Mouse (Mus musculus): ENCODE data around the gene Gabrb2. TPM values are rescaled to one million over a fixed set of nuclear protein-coding genes. Genes with fewer than 3 reads are reported as not detected.

The Gabrb2 gene
- 1.9 and 2.3 TPM in 2 replicates for polyA plus RNA-seq (2015; fragmentation: Nextera tagmentation; extraction: Ambion mirVana)

DNA sequence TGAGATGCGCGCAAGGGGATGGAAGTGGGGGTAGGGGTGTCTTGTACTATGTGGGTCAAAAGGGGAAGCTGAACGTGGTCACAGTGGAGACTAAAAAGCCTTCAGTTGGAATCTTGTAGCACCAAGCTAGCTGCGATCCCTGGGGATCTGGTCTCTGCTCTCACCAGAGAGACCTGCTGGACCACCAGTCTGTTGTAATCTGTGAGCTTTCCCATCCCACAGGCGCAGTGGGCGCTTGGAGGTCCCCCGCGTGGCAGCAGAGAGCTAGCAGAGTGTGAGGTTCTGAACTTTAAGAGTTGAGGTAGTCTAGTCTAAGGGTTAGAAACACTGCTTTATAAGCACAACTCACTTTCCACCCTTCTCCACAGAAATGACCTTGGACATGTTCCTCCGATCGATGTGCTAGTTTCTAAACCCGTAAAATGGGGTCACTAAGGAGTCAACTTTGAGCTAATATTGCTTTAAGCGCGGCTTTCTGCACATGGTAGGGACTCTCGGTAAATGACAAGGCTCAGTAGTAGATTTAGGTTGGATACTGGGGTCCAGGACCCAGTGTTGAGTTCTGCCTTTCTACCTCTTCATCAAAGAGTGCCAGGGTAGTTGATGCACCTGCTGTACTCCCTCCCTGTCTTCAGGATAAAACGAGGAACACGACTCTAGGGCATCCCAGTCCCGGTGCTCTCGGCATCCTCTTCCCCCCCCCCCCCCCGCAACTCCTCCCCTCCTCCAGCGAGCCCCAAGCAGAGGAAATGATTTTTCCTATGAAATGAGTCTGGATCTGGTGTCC is at the start of gene Gabrb2:
Gene Gabrb2 (plus strand): TSS at position 762 of the 787 bp plus-strand sequence.
- WGBS: 25% methylated on average over 19 of the region's 20 CpGs
- peak within 1 kb of the TSS; percentile 96 for H3K4me2 ChIP-seq
- H3K27me3 ChIP-seq: peaks cover 21% of the 10 kb centered on the region
- peak within 1 kb of the TSS; percentile 62 for H3K9ac ChIP-seq
- no peak within 1 kb of the TSS for H3K27ac ChIP-seq
- no peaks in the 10 kb centered on the region for H3K9me3 ChIP-seq
- H3K4me3 ChIP-seq: peak within 1 kb of the TSS; percentile 51
- no peak for ATAC-seq (ENCODE audit: insufficient number of reproducible peaks, insufficient read depth, low FRiP score, low TSS enrichment, low read depth)
- H3K4me1 ChIP-seq: 0 out of 2 replicates have a peak, but pooled peaks cover 5% of the 10 kb centered on the region
- no peaks in the 10 kb centered on the region for H3K36me3 ChIP-seq

DNA sequence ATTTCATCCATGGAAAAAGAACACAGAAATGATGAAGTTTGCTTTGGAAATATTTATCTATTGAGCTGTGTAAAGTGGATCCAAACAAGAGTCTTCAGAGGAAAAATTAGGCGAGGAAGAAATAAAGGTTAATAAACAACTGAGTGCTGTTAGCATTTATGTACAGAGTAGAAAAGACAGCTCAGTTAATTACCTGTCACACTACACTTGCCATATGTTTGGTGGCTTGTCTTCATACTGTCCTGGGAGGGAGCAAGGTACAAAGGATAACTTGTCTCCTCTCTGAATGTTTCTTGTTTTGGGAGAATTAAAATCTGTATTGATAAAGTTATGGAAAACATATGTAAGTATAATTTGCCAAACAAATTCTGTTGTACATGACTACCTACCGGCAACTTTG is 40.6 kb upstream of the Gabrb2 start:
- Histone ChIP-seq H3K36me3 (no peaks in the 10 kb centered on the region), H3K27me3 (no peaks in the 10 kb centered on the region), H3K9ac (no peak overlapping the region), H3K4me1 (no peaks in the 10 kb centered on the region), H3K27ac (no peak overlapping the region), H3K4me2 (no peak overlapping the region), H3K4me3 (no peak overlapping the region), H3K9me3 (no peaks in the 10 kb centered on the region)
- 73% methylated on average over 2 of the region's 2 CpGs for whole genome bisulfite sequencing
- no peak for ATAC-seq (ENCODE audit: insufficient number of reproducible peaks, insufficient read depth, low FRiP score, low TSS enrichment, low read depth)

DNA sequence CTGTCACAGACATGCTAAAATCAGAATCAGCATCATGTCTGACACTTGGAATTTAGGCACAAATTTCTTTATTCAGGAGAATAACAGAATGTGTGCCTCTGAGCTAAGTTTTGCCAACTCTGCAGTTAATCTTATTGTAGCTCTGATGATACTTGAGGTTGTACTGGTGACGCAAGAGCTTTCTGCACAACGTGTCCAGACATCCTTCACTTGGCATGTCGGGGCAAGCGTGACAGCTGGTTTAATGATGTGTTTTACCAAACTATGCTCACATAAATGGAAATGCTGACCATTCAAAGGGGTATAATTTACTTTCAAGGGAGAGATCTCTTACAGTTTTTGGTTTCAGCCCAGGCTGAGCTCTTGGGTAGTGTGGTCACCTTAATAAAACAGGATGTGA is 33.1 kb upstream of the Gabrb2 start:
- H3K4me3 ChIP-seq: no peak overlapping the region
- no peak for ATAC-seq (ENCODE audit: insufficient number of reproducible peaks, insufficient read depth, low FRiP score, low TSS enrichment, low read depth)
- WGBS: 69% methylated on average over 4 of the region's 4 CpGs
- no peaks in the 10 kb centered on the region for H3K36me3 ChIP-seq
- no peaks in the 10 kb centered on the region for H3K4me1 ChIP-seq
- no peaks in the 10 kb centered on the region for H3K27me3 ChIP-seq
- H3K4me2 ChIP-seq: no peak overlapping the region
- H3K9me3 ChIP-seq: no peaks in the 10 kb centered on the region
- H3K27ac ChIP-seq: no peak overlapping the region
- H3K9ac ChIP-seq: no peak overlapping the region

DNA sequence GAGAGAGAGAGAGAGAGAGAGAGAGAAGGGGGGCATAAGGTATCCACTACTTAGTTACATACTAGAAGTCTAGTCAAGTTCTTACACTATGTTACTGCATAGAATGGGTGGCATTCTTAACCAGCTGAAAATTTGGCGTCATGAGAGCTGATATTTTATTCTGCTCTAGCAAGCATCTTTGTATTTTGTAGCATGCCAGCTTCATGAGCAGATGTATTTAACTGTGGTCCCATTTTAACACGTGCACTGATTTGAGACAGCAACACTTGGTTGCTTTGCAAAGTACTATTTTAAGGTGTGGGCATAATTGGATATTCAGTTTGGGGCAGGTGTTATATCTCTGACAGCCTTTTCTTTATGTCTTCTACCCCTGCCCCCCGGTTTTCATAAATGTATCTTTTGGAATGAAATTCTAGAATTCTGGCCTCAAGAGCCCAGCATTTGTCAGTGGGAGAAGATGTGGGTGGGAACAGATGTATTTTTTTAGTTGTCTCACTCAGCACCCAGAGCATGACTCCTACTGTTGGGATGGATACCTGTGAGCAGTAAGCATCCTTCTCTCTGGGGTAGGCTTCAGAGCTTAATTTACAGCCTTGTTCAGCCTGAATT is 28.8 kb upstream of the Gabrb2 start:
- Histone ChIP-seq H3K36me3 (no peaks in the 10 kb centered on the region), H3K9me3 (no peaks in the 10 kb centered on the region), H3K4me3 (no peak overlapping the region), H3K9ac (no peak overlapping the region), H3K4me1 (no peaks in the 10 kb centered on the region), H3K27me3 (no peaks in the 10 kb centered on the region), H3K27ac (no peak overlapping the region), H3K4me2 (no peak overlapping the region)
- no peak for ATAC-seq (ENCODE audit: insufficient number of reproducible peaks, insufficient read depth, low FRiP score, low TSS enrichment, low read depth)
- 69% methylated on average over 3 of the region's 3 CpGs for WGBS

DNA sequence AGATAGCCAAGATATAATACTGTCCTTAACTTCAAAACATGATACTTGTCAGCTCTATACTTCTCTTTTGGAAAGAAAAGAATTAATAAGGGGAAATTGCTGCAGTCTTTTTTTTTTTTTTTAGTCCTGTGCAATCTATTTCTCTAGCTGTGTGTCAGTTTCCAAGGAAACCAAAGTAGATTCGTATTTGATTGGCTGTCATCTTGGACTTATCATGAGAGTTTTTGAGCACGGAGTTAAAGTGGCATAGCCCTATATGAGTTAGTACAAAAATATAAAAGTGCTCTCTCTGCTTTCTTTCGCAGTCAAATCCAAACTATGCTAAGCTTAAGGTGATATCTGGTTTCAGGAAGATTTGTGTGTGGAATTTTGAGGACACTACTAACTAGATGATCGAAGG is 26.1 kb upstream of the Gabrb2 start:
- Histone ChIP-seq H3K4me2 (no peak overlapping the region), H3K4me3 (no peak overlapping the region), H3K9me3 (no peaks in the 10 kb centered on the region), H3K9ac (no peak overlapping the region), H3K27ac (no peak overlapping the region), H3K36me3 (no peaks in the 10 kb centered on the region), H3K4me1 (no peaks in the 10 kb centered on the region), H3K27me3 (no peaks in the 10 kb centered on the region)
- WGBS: 77% methylated on average over 4 of the region's 4 CpGs
- no peak for ATAC-seq (ENCODE audit: insufficient number of reproducible peaks, insufficient read depth, low FRiP score, low TSS enrichment, low read depth)

DNA sequence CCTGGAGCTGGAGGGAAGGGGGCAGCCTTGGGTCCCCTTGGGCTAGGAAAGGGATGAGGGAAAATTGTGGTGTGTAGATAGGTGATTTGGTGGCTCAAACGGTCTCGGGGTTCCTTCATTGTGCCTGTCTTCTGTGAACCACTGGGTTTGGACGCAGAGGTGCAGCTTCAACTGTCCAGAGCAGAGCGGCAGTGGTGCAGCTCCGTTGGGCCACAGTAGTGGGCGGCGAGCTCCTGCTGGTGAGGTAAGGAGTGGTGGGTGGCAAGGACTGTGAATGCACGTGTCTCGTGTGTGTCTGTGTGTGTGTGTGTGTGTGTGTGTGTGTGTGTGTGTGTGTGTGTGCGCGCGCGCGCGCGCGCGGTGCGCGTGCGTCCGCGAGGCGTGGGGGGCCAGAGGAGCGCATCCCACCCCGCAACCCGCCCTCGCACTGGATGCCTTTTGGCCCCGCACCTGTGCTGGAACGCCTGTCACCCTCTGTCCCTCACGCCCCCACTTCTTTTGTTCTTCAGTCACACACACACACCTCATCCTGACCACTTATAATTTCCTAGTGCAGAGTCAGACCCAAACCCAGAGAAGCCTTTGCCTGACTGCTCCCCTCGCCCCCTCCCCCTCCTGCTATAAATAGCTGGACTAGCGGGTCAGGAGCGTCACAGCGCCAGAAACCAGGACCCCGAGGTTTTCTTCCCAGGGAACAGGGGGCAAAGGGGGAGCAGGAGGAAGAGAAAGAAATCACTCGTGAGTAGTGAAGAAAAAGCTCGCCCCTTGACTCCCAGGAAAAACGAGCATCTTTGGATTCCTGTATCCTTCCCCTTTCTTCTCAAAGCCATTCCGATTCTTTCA is 455 bp downstream of the Gabrb2 start:
- peaks cover 21% of the 10 kb centered on the region for H3K27me3 ChIP-seq
- no peaks in the 10 kb centered on the region for H3K9me3 ChIP-seq
- peak overlapping the region; percentile 51 for H3K4me3 ChIP-seq
- H3K27ac ChIP-seq: no peak overlapping the region
- H3K4me2 ChIP-seq: peak overlapping the region; percentile 96
- H3K36me3 ChIP-seq: no peaks in the 10 kb centered on the region
- ATAC-seq (ENCODE audit: insufficient number of reproducible peaks, insufficient read depth, low FRiP score, low TSS enrichment, low read depth): peak; percentile 62; the same call in 1 of the 2 replicates
- under 1% methylated on average over 20 of the region's 40 CpGs for whole genome bisulfite sequencing
- H3K4me1 ChIP-seq: 0 out of 2 replicates have a peak, but pooled peaks cover 5% of the 10 kb centered on the region
- H3K9ac ChIP-seq: peak overlapping the region; percentile 62

DNA sequence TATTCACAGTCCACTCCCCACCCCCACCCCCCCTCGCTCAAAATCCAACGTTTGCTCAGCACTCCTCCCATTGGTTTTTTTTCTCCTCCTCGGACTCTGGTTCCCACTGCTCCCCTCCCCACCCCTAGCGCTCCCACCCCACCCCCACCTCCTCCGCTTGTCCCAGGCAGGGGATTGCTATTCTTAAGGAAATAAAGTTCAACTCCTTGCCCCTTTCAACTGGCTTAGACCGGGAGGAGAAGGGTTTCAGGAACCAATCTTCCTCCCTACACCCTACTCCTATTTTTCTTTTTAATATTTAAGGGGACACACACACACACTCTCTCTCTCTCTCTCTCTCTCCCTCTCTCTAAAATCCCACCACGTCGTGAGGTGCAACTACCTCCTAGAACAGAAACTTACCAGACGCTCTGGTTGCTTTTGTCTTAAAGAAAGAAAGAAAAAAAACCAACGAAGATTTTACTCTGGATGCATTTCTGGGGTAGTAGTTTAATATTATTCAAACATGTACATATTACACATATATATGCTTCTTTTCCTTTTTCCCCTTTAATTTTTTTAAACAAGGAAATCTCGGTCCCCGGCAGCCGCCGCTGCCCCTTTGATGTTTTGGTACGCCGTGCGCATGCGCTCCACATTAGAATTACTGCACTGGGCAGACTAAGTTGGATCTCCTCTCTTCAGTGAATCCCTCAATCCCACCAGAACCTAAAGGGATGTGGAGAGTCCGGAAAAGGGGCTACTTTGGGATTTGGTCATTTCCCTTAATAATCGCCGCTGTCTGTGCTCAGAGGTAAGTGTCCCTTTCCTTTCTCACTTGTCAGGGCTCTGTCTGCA is 1.3 kb downstream of the Gabrb2 start:
- Histone ChIP-seq H3K36me3 (no peaks in the 10 kb centered on the region), H3K27me3 (peaks cover 21% of the 10 kb centered on the region), H3K9ac (peak overlapping the region; percentile 62), H3K4me2 (peak overlapping the region; percentile 96), H3K4me3 (peak overlapping the region; percentile 51), H3K4me1 (0 out of 2 replicates have a peak, but pooled peaks cover 5% of the 10 kb centered on the region), H3K27ac (no peak overlapping the region), H3K9me3 (no peaks in the 10 kb centered on the region)
- no peak for ATAC-seq (ENCODE audit: insufficient number of reproducible peaks, insufficient read depth, low FRiP score, low TSS enrichment, low read depth)
- 1% methylated on average over 21 of the region's 21 CpGs for WGBS

DNA sequence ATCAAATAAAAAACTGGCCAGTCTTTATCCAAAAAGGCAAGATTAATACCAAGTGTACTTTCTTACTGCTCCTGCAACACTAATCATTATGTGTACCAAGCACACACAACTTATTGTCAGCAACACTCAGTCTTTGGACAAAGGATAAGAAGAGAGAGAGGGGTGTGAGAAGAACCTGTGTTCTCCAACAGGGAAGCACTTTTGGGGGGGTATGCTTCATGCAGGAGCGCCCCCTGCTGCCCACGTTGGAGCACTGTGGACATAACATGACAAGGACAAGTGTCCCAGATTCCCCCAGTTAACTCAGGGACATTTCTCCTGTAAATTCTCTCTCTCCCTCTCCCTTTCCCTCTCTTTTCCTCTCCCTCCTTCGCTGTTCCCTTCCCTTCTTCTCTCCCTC is 3.7 kb downstream of the Gabrb2 start:
- Histone ChIP-seq H3K4me3 (no peak overlapping the region), H3K4me1 (0 out of 2 replicates have a peak, but pooled peaks cover 5% of the 10 kb centered on the region), H3K27me3 (peaks cover 21% of the 10 kb centered on the region), H3K9ac (no peak overlapping the region), H3K4me2 (no peak overlapping the region), H3K9me3 (no peaks in the 10 kb centered on the region), H3K36me3 (no peaks in the 10 kb centered on the region), H3K27ac (no peak overlapping the region)
- no peak for ATAC-seq (ENCODE audit: insufficient number of reproducible peaks, insufficient read depth, low FRiP score, low TSS enrichment, low read depth)
- 0% methylated on average over 3 of the region's 3 CpGs for WGBS

DNA sequence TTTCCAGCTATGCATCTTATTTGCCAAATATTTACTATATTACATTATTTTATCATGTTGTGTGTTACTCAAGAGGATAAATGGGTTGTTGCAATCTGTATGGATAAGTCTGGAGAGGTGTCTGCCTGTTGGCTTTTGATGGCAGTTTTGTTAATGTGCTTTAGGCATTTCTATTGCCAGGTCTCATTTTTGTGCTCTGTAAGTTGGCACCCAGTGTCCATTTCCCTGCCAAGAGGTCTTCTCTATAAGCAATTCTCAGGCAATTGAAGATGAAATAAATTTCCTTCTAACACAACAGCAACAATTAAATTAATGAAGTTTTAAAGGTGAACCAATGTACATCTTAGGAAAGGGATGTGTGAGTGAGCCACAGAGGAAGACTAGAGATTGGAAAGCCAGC is 11.9 kb downstream of the Gabrb2 start:
- no peaks in the 10 kb centered on the region for H3K9me3 ChIP-seq
- no peaks in the 10 kb centered on the region for H3K36me3 ChIP-seq
- no peak for ATAC-seq (ENCODE audit: insufficient number of reproducible peaks, insufficient read depth, low FRiP score, low TSS enrichment, low read depth)
- no peak overlapping the region for H3K4me3 ChIP-seq
- no peak overlapping the region for H3K9ac ChIP-seq
- no peak overlapping the region for H3K27ac ChIP-seq
- no peaks in the 10 kb centered on the region for H3K4me1 ChIP-seq
- H3K27me3 ChIP-seq: no peaks in the 10 kb centered on the region
- no peak overlapping the region for H3K4me2 ChIP-seq

DNA sequence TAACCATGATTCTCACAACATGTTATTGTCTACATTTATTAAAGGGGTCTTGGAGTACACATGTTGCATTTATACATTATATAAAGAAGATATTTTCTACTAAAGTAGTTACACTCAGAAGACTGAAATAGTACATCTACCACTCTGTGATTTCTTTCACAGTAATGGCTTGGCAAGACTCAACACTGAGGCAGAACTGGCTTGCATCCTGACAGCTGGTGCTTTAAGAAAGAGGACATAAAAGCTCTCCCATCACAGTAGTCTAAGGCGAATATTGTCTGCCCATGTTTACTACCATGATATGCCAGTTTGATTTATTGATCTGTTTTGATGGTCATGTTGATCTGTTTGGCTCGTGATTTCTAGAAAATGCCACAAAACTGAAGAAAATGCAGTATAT is 19.4 kb downstream of the Gabrb2 start:
- Histone ChIP-seq H3K9me3 (no peaks in the 10 kb centered on the region), H3K4me2 (no peak overlapping the region), H3K4me3 (no peak overlapping the region), H3K9ac (no peak overlapping the region), H3K27me3 (no peaks in the 10 kb centered on the region), H3K36me3 (no peaks in the 10 kb centered on the region), H3K27ac (no peak overlapping the region), H3K4me1 (no peaks in the 10 kb centered on the region)
- 79% methylated on average over 2 of the region's 2 CpGs for WGBS
- ATAC-seq (ENCODE audit: insufficient number of reproducible peaks, insufficient read depth, low FRiP score, low TSS enrichment, low read depth): no peak

DNA sequence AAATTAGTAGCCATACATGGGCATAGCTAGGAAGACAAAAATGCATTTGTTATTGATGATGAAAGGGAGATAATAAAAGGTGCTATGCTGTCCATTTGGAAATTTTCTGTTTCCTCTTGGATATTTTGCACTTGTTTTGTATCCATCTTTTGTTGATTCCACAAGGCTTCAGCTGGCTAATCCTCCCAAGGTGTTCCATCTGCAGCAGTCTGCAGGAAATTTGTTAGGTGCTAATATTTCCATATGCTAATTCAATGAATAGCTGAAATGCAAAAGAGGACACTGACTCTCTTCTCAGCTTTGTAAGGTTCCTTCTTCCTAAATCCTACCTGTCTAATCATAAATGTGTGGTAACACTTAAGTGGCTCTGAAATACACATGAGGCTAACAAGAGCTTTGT is 24.1 kb downstream of the Gabrb2 start:
- no peak overlapping the region for H3K27ac ChIP-seq
- H3K9ac ChIP-seq: no peak overlapping the region
- H3K4me1 ChIP-seq: no peaks in the 10 kb centered on the region
- no peaks in the 10 kb centered on the region for H3K36me3 ChIP-seq
- no peaks in the 10 kb centered on the region for H3K27me3 ChIP-seq
- H3K4me2 ChIP-seq: no peak overlapping the region
- ATAC-seq (ENCODE audit: insufficient number of reproducible peaks, insufficient read depth, low FRiP score, low TSS enrichment, low read depth): no peak
- H3K4me3 ChIP-seq: no peak overlapping the region
- H3K9me3 ChIP-seq: no peaks in the 10 kb centered on the region

Measured in embryonic facial prominence, embryonic 13.5 days (tissue).